Mouse (Mus musculus) layer of hippocampus, postnatal 10 days (tissue): Measurements from ENCODE around the gene Fxn. TPM values are rescaled to one million over a fixed set of nuclear protein-coding genes. Genes with fewer than 3 reads are reported as not detected.

Experiments used
- DNase-seq, 2 experiments: peaks; one replicate each; pipeline ENCODE4 v3.0.0; 2021; ENCODE audit warnings: low spot score in 2 of 2
- long read RNA-seq: library from polyadenylated mRNA; stranded (forward); transcript quantifications from one replicate; pipeline ENCODE4 v2.0.0, GENCODE M21; 2023
- total RNA-seq, 2 experiments: library from RNA; stranded (reverse); gene quantifications; 2 replicates each; pipeline ENCODE4 v1.2.3; 2021

The Fxn gene
- total RNA-seq = 10 to 100 TPM; 12.2 TPM
- long read RNA-seq, transcript Fxn-201 (5 exons, 1,114 nt) = major isoform, 24 of 26 reads
- long read RNA-seq, partial matches to known transcripts = 0 of 26 reads
- long read RNA-seq, other reads (novel, unspliced or antisense) = 1 of 26 reads

DNA sequence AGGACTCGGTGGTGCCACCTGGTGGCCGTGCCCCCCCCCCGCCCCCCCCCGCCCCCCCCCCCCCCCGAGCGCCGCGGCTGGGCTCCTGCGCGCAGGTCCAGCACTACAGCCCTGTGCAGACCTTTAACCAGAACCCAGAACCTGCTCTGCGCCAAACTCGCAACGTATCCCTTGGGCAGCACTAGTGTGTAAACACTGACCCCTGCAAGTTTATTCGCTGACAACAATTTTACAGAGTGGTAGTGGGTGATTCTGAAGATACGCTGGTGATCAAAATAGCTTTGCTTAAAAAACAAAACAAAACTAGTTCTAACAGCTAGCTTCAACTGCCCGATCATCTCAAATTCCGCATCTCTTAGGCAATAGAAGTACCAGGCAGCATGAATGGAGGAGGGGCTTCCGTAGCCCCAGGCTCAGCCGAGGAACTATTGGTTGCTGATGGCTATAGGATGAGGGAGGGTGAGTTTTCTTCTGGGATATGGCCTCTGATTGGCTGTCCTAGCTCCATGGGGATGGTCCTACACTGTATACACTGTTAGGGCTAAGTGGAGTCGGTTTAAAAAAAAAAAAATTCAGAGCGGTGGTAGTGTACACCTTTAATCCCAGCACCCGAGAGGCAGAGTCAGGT is at the start of gene Fxn:
Fxn (minus strand) TSS at position 5 of the 628 bp plus-strand sequence.
- DNase-seq = no peak

DNA sequence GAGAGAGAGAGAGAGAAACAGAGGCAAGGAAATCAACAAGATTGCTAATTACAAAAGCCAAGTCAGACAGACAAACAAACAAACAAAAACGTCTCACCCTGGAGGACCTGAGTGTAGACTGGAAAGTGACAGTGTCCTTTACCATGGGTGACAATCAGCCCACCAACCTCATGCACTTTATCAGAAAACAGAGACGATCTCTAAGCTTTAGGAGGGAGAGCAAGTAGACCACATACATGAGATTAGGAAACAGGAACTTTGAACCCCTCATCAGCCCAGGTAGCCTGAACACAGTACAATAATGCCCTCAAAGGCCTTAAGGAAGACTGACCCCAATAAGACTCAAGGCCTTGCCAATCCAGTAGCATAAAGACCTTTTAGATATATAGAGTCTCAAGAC is 47.5 kb upstream of the Fxn start:
- DNase-seq = no peak

- DNase-seq = no peak
These were observed 46.6 kb upstream of the Fxn start for GRCm38 (mm10) chr19:24326969-24327368.

GRCm38 (mm10) chr19:24325692-24326091 is 45.3 kb upstream of the Fxn start:
- DNase-seq = no peak

DNA sequence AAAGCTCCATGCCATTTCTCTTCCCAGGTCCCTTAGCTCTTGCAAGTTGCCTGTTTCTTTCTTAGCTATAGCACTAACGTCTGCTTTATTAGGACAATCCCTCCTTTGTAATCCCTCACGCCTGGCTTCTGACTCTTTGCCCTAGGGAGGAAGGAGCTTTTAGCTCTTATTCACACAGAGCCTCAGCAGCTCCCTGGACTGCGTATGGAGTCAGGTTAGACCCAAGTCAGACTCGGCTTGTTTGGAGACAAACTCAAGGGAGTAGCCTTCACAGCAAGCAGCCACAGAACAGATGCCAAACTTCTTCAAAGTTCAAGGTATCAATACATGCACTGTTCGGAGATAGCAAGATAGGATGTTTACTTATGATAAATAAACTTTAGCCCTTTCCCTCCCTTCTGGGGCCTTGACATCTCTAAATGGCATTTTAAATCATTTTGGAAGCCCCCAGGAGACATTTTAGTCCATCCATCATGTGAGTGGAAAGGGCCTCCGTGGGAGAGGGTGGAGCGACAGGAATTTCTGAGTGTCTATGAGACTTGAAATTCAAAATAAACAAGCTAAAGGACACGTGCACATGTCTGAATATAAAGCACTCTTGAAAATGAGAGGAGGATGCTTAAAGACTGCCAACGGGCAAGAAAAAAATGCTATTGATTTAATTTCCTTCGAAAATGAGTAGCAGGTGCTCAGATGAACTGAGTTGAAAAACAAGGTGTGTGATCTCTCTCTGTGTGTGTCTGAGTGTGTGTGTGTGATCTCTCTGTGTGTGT is 43.6 kb upstream of the Fxn start:
- no peak for DNase-seq

DNA sequence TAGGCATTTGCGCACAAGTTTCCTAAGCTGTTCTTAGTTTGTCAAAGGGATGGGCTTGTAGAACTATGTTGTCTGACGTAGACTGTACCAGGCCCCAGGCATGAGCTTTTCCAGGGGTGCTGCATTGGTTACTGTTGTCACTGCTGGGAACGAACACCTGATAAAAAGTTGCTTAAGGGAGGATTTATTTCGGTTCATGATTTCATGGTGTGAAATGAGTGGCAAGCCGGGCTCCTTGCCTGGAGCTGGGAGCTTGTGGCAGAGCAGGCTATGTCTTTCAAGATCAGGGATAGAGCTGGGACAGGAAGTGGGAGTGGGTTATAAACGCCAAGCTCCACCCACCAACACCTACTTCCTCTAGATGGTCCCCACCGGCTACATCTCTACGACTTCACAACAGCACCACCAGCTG is 41.5 kb upstream of the Fxn start:
- no peak for DNase-seq

DNA sequence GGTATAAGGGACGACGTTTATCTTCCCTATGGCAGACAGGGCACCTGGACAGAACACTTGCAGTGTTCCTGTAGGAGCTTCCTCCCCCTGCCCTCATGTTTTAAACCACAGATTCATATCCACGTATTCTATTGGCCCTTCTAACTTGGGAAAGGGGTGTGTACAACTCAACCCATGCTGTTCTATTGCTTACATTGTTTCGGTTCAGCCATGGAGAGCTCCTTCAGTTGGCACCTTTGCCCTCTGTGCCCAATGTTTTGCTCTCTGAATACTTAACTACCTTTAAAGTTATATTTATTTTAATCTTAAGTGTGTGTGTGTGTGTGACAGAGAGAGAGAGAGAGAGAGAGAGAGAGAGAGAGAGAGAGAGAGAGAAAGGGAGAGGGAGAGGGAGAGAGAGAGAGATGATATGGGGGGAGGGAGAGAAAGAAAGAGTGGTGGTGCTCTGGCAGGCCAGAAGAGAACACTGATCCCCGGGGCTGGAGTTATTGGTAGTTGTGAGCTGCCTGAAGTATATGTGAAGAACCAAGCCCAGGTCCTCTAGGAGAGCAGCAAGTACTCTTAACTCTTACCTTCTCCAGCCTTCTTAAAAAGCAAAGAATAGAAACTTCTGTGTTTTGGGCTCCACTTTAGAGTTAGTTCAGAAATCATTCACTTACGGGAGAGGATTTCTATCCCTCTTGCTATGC is 41.0 kb upstream of the Fxn start:
- no peak for DNase-seq

GRCm38 (mm10) chr19:24318172-24318571 is 37.8 kb upstream of the Fxn start:
- DNase-seq = no peak

DNA sequence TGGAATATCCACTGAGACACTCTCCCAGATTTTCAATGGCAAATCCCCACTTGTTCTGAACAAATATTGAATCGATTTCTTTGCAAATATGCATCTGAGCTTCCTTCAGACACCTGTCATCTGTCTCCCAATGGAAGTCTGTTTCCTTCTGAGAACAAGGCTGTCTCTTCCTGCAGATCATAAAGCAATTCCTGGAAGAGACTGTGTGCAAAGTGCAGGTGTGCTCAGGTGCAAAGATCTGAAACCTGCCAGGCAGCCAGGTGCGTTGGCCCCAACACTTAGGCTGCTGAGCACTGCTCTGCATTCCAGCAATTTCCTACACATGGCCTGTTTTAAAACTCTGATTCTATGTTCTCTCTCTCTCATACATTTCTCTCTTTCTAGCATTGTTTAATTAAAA is 37.3 kb upstream of the Fxn start:
- DNase-seq = no peak

GRCm38 (mm10) chr19:24317038-24317591 is 36.7 kb upstream of the Fxn start:
- DNase-seq = peak; percentile 41 to 54

DNA sequence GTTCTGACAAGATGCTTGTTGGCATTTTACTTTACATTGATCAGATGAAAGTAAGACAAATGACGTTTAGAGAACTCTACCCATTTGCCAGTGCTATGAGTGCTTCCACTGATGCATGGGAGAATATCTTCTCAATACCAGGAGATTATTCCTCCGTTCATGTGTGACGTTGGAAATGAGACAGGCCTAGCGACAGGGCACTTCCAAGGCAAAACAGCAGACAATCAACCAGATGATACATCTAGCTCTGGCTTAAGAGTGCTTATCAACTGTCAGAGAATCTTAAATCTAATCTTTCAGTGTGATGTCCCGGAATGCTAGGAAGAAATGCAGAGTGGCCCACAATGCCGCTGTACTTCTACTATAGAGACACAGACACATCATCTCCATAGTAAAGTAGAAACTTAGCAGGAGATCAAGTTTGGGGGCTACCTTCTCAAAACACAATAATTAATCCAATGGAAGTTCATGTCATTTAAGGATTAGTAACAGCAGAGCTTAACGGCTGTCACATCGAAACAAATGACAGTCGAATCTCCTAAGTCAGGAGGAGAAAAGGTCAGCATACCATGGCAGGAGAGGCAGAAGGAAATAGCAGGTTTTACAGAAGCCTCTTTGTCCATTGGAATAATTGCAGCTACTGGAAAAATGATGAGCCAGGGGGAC is 35.8 kb upstream of the Fxn start:
- no peak for DNase-seq

GRCm38 (mm10) chr19:24315234-24315633 is 34.8 kb upstream of the Fxn start:
- no peak for DNase-seq

- DNase-seq = no peak
These were observed 34.3 kb upstream of the Fxn start for GRCm38 (mm10) chr19:24314676-24315075.

- no peak for DNase-seq
These were observed 32.3 kb upstream of the Fxn start for GRCm38 (mm10) chr19:24312556-24313342.

GRCm38 (mm10) chr19:24312046-24312445 is 31.6 kb upstream of the Fxn start:
- DNase-seq = no peak

GRCm38 (mm10) chr19:24308305-24308705 is 27.9 kb upstream of the Fxn start:
- peak; percentile 43 to 50 for DNase-seq

DNA sequence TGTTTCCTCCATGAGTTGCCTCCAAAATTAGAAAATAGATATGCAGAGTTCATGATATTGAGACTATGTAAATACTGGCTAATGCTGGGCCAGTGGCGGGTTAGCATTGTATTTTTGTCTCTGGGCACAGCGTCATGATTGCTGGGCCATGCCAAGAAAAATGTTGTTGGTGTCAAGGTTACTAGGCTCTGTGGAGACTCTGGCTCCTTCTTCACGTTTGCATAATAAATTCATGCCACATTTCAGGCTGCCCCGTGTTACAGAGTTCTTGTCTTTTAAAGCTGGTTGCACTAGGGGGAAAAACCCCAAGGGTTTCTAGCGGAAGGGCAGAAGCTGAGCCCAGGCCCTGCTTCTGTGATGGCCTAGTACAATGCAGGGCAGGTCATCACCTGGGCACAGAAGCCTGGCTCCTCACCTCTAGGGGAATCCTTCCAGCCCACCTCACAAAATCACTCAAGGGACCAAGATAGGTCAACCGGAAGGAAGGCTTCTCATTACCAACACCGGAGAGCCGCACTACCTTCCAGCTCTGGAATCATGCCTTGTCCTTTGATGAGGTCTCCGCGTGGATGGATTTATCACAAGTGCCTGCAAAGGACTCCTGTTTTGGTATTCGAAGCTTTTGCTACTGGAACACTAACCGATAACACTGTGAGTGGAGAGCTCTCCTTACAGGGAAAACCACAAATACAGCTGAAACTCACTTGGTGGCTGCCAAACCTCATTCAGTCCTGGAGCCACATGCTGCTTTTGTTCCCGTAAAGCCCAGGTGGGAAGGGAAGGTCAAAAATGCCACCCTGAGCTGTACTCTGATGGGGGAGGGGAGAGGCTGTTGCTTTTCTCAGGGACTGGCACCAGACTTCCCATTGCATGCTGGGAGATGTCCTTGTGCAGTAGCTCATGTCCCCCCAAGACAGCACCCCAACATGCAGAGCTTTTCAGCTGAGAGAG is 27.1 kb upstream of the Fxn start:
- peak in 1 of 2 experiments; percentile 36 for DNase-seq

DNA sequence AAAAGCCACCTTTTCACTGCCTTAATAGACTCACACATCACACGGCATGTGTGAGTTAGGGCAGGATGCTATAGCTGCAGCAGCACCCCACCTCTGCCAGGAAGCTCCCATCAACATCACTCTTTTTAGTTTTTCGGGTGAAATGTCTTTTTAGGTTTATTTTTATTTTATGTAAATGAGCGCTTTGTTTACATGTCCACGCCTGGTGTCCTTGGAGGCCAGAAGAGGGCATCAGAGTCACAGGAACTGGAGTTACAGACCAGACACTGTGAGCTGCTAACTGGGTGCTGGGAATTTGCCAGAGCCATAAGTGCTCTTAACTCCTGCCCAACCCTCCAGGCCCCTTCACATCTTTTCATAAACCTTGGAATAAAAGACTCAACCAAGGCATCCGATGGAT is 25.9 kb upstream of the Fxn start:
- DNase-seq = no peak

DNA sequence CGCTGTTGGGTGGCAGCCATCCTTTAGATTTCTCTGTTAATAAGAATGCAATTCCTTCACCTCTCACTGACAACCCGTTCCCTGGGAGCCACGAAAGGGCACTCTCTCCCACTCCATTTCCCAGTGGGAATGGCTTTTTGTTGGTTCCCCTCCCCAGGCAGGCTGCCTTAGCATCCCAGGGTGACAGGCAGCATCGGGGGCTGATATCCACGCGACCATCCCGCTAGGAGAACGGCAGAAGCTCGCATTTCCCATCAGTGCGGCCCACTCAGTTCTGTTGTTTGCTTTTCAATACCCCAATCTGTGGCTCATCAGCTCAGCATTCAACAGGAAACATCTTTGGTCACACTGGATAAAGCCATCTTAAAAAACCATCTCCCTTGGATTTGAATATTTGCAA is 21.8 kb upstream of the Fxn start:
- peak; percentile 48 to 51 for DNase-seq
